In the genomic region with DNA sequence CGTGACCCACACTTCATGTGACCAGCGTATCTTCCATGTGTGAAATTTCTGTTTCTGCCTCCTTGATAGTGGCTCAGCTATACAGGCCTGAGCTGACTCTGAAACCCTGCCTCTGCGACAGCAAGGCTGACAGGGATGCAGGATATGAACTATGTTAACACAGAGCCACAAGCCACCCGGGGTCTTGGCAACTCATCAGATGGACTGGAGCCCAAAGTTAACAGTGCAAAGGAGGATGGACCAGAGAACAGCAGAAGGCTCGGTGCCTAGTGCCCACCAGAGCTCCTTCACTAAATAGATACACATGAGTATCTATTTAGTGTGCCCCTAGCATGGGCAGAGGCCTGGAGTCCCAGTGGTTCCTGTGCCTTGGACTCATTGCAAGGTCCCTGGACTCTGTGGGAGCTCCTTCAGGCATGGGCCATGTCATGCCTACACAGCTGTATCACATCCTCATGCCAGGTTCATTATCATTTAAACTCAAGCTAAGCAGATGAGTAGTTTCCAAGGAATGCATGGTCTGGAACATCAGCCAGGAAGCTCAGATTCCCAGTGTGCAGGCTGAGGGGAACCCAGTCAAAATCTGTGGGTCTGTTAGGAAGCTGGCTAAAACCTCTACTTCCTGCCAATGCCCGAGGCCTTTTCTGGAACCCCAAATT, we compare ENCODE assay signal across 12 mouse cellular contexts. TPM values are rescaled to one million over a fixed set of nuclear protein-coding genes. Genes with fewer than 3 reads are reported as not detected.
DNase-seq lines count a peak whose midpoint lies in the region; ATAC-seq and TF ChIP-seq lines count a peak whose summit lies in the region.
"Had no signal": no experiment of that assay in that cellular context is flagged by ENCODE, and none has a peak within 500 bp of the region (broad histone marks: within the 10 kb centered on the region; RNA-seq: fewer than 3 reads in every experiment).

No protein-coding gene starts in this region.

- 44% methylated on average over 6 of the region's 6 CpGs for WGBS in heart, adult 2 months
- 84% methylated on average over 6 of the region's 6 CpGs for WGBS in forebrain, postnatal 0 days

- H3K4me1 ChIP-seq in heart, adult 2 months (ENCODE audit: control insufficient read depth, insufficient read depth, low read length), result peaks cover 8% of the 10 kb centered on the region
- H3K4me1 ChIP-seq in cortical plate, adult 2 months (ENCODE audit: control insufficient read depth, insufficient read depth, low read length), result peaks cover 2% of the 10 kb centered on the region; the same call in 1 of the 2 replicates
- peaks cover 20% of the 10 kb centered on the region for H3K4me1 ChIP-seq in forebrain, postnatal 0 days (ENCODE audit: insufficient read depth)

- no peak overlapping the region for H3K4me3 ChIP-seq in heart, adult 2 months
- H3K4me3 ChIP-seq in cortical plate, adult 2 months (ENCODE audit: insufficient read depth, low read length), result no peak overlapping the region
- no peak overlapping the region for H3K4me3 ChIP-seq in forebrain, postnatal 0 days (ENCODE audit: low read depth, low read length)
- H3K4me3 ChIP-seq: liver, embryonic 15.5 days had no signal

- no peaks in the 10 kb centered on the region for H3K9me3 ChIP-seq in forebrain, postnatal 0 days (ENCODE audit: low read length)
- H3K9me3 ChIP-seq: liver, embryonic 15.5 days had no signal

- no peaks in the 10 kb centered on the region for H3K27me3 ChIP-seq in heart, adult 2 months (ENCODE audit: control insufficient read depth, insufficient read depth, low read length)
- no peaks in the 10 kb centered on the region for H3K27me3 ChIP-seq in forebrain, postnatal 0 days (ENCODE audit: insufficient read depth, low read length)
- H3K27me3 ChIP-seq: liver, embryonic 15.5 days had no signal

- 0 out of 2 replicates have a peak, but pooled peaks cover 2% of the 10 kb centered on the region for H3K79me2 ChIP-seq in heart, adult 2 months (replicated peaks; ENCODE audit: control insufficient read depth, insufficient read depth, low read length)

- ATAC-seq in forebrain, postnatal 0 days, result no peak

- TF ChIP-seq POLR2A in heart, adult 2 months (IDR thresholded peaks at IDR 0.05; ENCODE audit: insufficient read depth, low read depth, low read length), result no peak
- no peak for TF ChIP-seq POLR2A in cortical plate, adult 2 months (IDR thresholded peaks at IDR 0.05; ENCODE audit: extremely low read depth, insufficient read depth, low read length)

- intact Hi-C loops in heart, adult 2 months (cut with DNase I), result no loop called here
- intact Hi-C loops in heart, postnatal 25 days (cut with DNase I), result no loop called here

- TF ChIP-seq CTCF in heart, adult 2 months (IDR thresholded peaks at IDR 0.05), result no peak
- TF ChIP-seq CTCF in cortical plate, adult 2 months (IDR thresholded peaks at IDR 0.05; ENCODE audit: extremely low read depth, insufficient read depth, low read length), result no peak
- no peak for TF ChIP-seq CTCF in forebrain, postnatal 0 days (IDR thresholded peaks at IDR 0.05; ENCODE audit: low read depth)

- peak overlapping the region; percentile 98 for H3K27ac ChIP-seq in heart, adult 2 months
- H3K27ac ChIP-seq in cortical plate, adult 2 months (ENCODE audit: insufficient read depth, low read length), result peak overlapping the region; percentile 72
- no peak overlapping the region for H3K27ac ChIP-seq in forebrain, postnatal 0 days (ENCODE audit: low read depth, low read length)
- H3K27ac ChIP-seq: liver, embryonic 15.5 days had no signal

- H3K9ac ChIP-seq in heart, adult 2 months (ENCODE audit: low read depth, low read length), result no peak overlapping the region
- no peak overlapping the region for H3K9ac ChIP-seq in forebrain, postnatal 0 days
- H3K9ac ChIP-seq: liver, embryonic 15.5 days had no signal

- TF ChIP-seq EP300 in heart, adult 2 months (IDR thresholded peaks at IDR 0.05; ENCODE audit: insufficient read depth, low read depth, low read length), result no peak

- H3K36me3 ChIP-seq in heart, adult 2 months (ENCODE audit: control insufficient read depth, insufficient read depth, low read length), result no peaks in the 10 kb centered on the region
- H3K36me3 ChIP-seq in forebrain, postnatal 0 days (ENCODE audit: insufficient read depth), result no peaks in the 10 kb centered on the region
- H3K36me3 ChIP-seq: liver, embryonic 15.5 days had no signal

- DNase-seq in heart, adult 2 months, result peak; percentile 37 to 40
- no peak for DNase-seq in heart, postnatal 25 days (ENCODE audit: low spot score)
- peak; percentile 77 for DNase-seq in 3134 (ENCODE audit: extremely low read depth, insufficient read length, low spot score)
- DNase-seq in kidney, postnatal 36 days, result peak; percentile 37 to 66
- DNase-seq in frontal cortex, postnatal 10 days (ENCODE audit: low spot score in 2 of 2), result no peak
- DNase-seq in embryo, embryonic 10 days (ENCODE audit: low spot score), result no peak
- no peak for DNase-seq in forebrain, postnatal 0 days
- DNase-seq: adrenal gland, adult 2 months; right cerebral cortex, adult 18-20 months; thymus, postnatal 14 days had no signal

- no peak overlapping the region for H3K4me2 ChIP-seq in forebrain, postnatal 0 days (ENCODE audit: low read depth)
- H3K4me2 ChIP-seq: liver, embryonic 15.5 days had no signal

RNA-seq across cellular contexts. Expression of a gene that starts 2.5 kb away (rescaled TPM):
- total RNA-seq in heart, adult 2 months (2021), result 10 to 100 TPM; 34.9 to 37.5 TPM
- polyA plus RNA-seq in heart, adult 2 months (2012; rRNA removed), result 34.8 and 37.4 TPM in 2 replicates
- 10 to 100 TPM; 35.5 to 35.9 TPM for total RNA-seq in heart, postnatal 25 days (2021)
- polyA plus RNA-seq in cortical plate, adult 2 months (2012; rRNA removed), result 76.3 and 90.3 TPM in 2 replicates
- total RNA-seq in forebrain, postnatal 0 days (2014; rRNA removed), result 103 and 116 TPM in 2 replicates
- polyA plus RNA-seq in forebrain, postnatal 0 days (2015; fragmentation: Nextera tagmentation; extraction: Ambion mirVana), result 14.3 and 23.2 TPM in 2 replicates

RNA-seq across cellular contexts. Expression of a gene that starts 11.3 kb away (rescaled TPM):
- 10 to 100 TPM; 22.3 to 25.1 TPM for total RNA-seq in heart, adult 2 months (2021)
- polyA plus RNA-seq in heart, adult 2 months (2012; rRNA removed), result 22.4 and 29.3 TPM in 2 replicates
- 10 to 100 TPM; 23.5 to 25.1 TPM for total RNA-seq in heart, postnatal 25 days (2021)
- 38.8 and 39.6 TPM in 2 replicates for polyA plus RNA-seq in cortical plate, adult 2 months (2012; rRNA removed)
- 47.6 and 54.4 TPM in 2 replicates for total RNA-seq in forebrain, postnatal 0 days (2014; rRNA removed)
- polyA plus RNA-seq in forebrain, postnatal 0 days (2015; fragmentation: Nextera tagmentation; extraction: Ambion mirVana), result 32.3 and 40.2 TPM in 2 replicates

RNA-seq across cellular contexts. Expression of a gene that starts 35.5 kb away (rescaled TPM):
- total RNA-seq in heart, adult 2 months (2021), result 10 to 100 TPM; 21.8 to 24.3 TPM
- 26.7 and 27.4 TPM in 2 replicates for polyA plus RNA-seq in heart, adult 2 months (2012; rRNA removed)
- 10 to 100 TPM; 21.0 to 21.9 TPM for total RNA-seq in heart, postnatal 25 days (2021)
- polyA plus RNA-seq in cortical plate, adult 2 months (2012; rRNA removed), result 78.2 and 80.2 TPM in 2 replicates
- total RNA-seq in forebrain, postnatal 0 days (2014; rRNA removed), result 60.4 and 60.5 TPM in 2 replicates
- 46.7 and 54.3 TPM in 2 replicates for polyA plus RNA-seq in forebrain, postnatal 0 days (2015; fragmentation: Nextera tagmentation; extraction: Ambion mirVana)

Comparison
In these comparisons a context has a peak if more than half of its experiments do, and no peak if none do; other contexts are left out.
1. DNase-seq: peak in heart, adult 2 months (2 of 2), 3134 (single experiment) and kidney, postnatal 36 days (2 of 2); none in heart, postnatal 25 days (single experiment), frontal cortex, postnatal 10 days (0 of 2), embryo, embryonic 10 days (single experiment) and forebrain, postnatal 0 days (single experiment).